Mouse (Mus musculus): ENCODE results near the gene Gga1. TPM values are rescaled to one million over a fixed set of nuclear protein-coding genes. Genes with fewer than 3 reads are reported as not detected.
A peak's percentile ranks its signal among the peaks of the same experiment; 100 is the strongest.
"Not testable (repeated sequence)": the region's sequence is repeated elsewhere in the genome, so short reads cannot be mapped to it uniquely, and the experiment has no call there.

Gene Gga1
- polyA plus RNA-seq, 1 experiment: 71.2 TPM

DNA sequence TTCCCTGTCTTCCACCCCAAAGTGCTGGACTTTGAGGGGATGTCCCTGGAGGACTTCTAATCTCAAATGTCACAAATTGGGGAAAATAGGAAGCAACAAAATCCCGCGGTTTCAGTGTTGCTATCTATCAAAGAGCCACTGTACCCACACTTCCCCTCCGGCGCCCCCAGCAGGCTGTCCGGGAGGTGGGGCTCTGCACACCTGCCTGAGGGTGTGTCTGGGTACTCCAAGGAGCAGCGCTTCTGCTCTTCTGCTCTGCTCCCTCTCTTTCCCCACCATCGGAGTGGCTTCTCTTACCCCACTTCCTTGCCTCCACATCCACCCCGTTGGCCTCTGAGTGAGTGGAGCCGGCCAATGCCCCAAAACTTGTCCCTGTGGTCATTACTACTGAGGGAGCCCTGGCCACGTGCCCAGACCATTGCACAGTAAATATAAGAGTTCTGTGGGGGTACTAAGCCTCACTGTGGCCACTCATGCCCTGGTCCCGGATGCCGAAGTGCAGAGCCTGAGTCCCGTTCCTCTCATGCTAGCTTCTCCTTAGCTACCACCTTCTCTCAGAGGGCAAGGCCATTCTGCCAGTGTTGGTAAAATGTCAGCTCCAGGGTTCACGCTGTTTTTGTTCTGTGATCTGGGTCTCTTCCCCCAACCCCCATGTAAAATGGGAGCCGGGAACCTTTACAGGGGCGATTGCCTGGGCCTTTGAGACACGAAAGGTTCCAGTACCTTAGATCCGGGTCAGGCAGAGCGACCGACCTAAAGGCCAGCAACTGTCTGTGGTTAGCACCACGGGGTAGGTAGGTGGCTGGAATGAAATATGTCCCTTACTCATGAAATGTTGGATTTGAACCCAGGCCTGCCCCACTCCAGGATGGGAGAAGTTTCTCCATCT, 33.2 kb upstream of the Gga1 start:
- TF ChIP-seq CEBPB (IDR thresholded peaks at IDR 0.05; ENCODE audit: low read depth) (no peak), CTCF (IDR thresholded peaks at IDR 0.05; ENCODE audit: control insufficient read depth, insufficient read depth, insufficient read length) (peak; percentile 25), MYOG (IDR thresholded peaks at IDR 0.05; ENCODE audit: control insufficient read depth, extremely low read depth, insufficient read length) (no peak), FOSL1 (IDR thresholded peaks at IDR 0.05; ENCODE audit: insufficient read depth, low read length, poor library complexity, severe bottlenecking) (no peak), MAX (IDR thresholded peaks at IDR 0.05) (peak; percentile 44), MYOD1 (IDR thresholded peaks at IDR 0.05; ENCODE audit: control insufficient read depth, insufficient read length, low read depth) (no peak), USF1 (IDR thresholded peaks at IDR 0.05; ENCODE audit: low read depth) (peak; percentile 73)
- Histone ChIP-seq H3K79me2 (ENCODE audit: control insufficient read depth, insufficient read depth) (peaks cover 57% of the 10 kb centered on the region), H3K36me3 (ENCODE audit: control insufficient read depth, insufficient read depth) (peaks cover 34% of the 10 kb centered on the region), H3ac (ENCODE audit: control insufficient read depth, insufficient read length, low read depth) (peak overlapping the region; percentile 89), H3K4me3 (ENCODE audit: insufficient read depth, poor library complexity, severe bottlenecking) (peak overlapping the region; percentile 60), H3K79me3 (ENCODE audit: low read depth) (peaks cover 44% of the 10 kb centered on the region), H3K27me3 (ENCODE audit: control insufficient read depth, insufficient read depth, insufficient read length) (no peaks in the 10 kb centered on the region)

DNA sequence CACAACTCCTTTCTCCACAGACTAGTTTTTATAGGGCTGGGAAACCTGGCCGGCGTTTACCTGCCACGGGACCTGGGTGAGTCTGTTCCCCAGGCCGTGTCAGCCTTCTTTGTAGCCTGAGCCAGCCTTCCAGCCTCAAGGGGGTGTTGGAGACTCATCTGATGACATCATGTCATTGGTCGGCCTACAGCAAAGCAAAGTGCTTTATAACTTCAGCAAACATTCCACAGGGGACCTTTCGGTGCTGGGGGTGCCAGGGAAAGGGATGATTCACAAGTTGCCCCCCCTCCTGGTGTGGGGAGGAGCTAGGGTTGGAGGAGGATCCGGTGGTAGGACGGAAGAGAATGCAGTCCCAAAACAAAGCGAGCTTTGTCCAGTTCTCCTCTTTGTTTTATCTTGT, 32.2 kb upstream of the Gga1 start:
- Histone ChIP-seq H3K79me3 (ENCODE audit: low read depth) (peaks cover 44% of the 10 kb centered on the region), H3K4me3 (ENCODE audit: insufficient read depth, poor library complexity, severe bottlenecking) (peak overlapping the region; percentile 60), H3K79me2 (ENCODE audit: control insufficient read depth, insufficient read depth) (peaks cover 57% of the 10 kb centered on the region), H3ac (ENCODE audit: control insufficient read depth, insufficient read length, low read depth) (peak overlapping the region; percentile 89), H3K36me3 (ENCODE audit: control insufficient read depth, insufficient read depth) (peaks cover 41% of the 10 kb centered on the region), H3K27me3 (ENCODE audit: control insufficient read depth, insufficient read depth, insufficient read length) (no peaks in the 10 kb centered on the region)
- TF ChIP-seq MYOD1 (IDR thresholded peaks at IDR 0.05; ENCODE audit: control insufficient read depth, insufficient read length, low read depth) (no peak), MYOG (IDR thresholded peaks at IDR 0.05; ENCODE audit: control insufficient read depth, extremely low read depth, insufficient read length) (no peak), USF1 (IDR thresholded peaks at IDR 0.05; ENCODE audit: low read depth) (peak; percentile 1), FOSL1 (IDR thresholded peaks at IDR 0.05; ENCODE audit: insufficient read depth, low read length, poor library complexity, severe bottlenecking) (peak; percentile 69), MAX (IDR thresholded peaks at IDR 0.05) (peak; percentile 61), CTCF (IDR thresholded peaks at IDR 0.05; ENCODE audit: control insufficient read depth, insufficient read depth, insufficient read length) (no peak)

DNA sequence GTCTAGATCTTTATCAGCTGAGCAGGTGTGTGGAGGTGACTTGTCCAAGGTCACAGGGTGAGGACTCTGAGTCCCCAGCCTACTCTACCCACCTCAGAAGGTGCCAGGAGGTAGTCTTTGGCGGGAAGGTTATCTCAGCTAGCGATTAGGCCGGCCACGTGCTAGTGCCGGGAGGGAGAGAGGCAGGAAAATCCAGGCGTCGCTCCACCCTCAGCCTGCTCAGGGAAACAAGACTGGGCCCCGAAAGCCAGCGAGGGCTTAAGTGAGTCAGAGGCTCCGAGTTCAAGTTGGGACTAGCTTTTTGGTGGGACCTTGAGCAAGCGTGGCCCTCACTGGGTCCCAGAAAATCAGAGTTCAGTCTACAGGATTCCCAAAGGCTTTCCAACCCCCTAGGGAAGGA, 31.7 kb upstream of the Gga1 start:
- Histone ChIP-seq H3K79me2 (ENCODE audit: control insufficient read depth, insufficient read depth) (peaks cover 57% of the 10 kb centered on the region), H3K27me3 (ENCODE audit: control insufficient read depth, insufficient read depth, insufficient read length) (no peaks in the 10 kb centered on the region), H3ac (ENCODE audit: control insufficient read depth, insufficient read length, low read depth) (peak overlapping the region; percentile 60), H3K4me3 (ENCODE audit: insufficient read depth, poor library complexity, severe bottlenecking) (peak overlapping the region; percentile 60), H3K79me3 (ENCODE audit: low read depth) (peaks cover 44% of the 10 kb centered on the region), H3K36me3 (ENCODE audit: control insufficient read depth, insufficient read depth) (peaks cover 41% of the 10 kb centered on the region)
- TF ChIP-seq USF1 (IDR thresholded peaks at IDR 0.05; ENCODE audit: low read depth) (peak; percentile 51), MAX (IDR thresholded peaks at IDR 0.05) (peak; percentile 97), CEBPB (IDR thresholded peaks at IDR 0.05; ENCODE audit: low read depth) (no peak)

DNA sequence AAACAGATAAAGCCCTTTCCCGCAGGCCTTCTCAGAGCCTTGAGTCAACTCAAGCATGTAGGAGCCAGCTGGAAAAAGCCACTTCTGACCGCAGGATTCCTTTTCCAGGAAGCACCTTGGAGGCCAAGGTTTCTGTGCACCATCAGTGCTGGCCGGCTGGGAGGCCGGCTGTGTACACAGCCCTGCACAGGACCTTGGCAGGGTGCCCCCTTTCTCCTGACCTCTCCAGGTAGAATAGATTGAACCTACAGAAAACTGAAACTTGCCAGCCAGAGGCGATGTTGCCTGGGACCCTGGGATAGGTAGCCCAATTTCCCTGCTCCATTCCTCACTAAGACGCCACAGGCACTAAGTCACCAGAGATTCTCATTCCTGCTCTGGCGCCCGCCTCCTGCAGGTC, 31.1 kb upstream of the Gga1 start:
- peaks cover 44% of the 10 kb centered on the region for H3K79me3 ChIP-seq (ENCODE audit: low read depth)
- no peak overlapping the region for H3K4me3 ChIP-seq (ENCODE audit: insufficient read depth, poor library complexity, severe bottlenecking)
- H3K27me3 ChIP-seq (ENCODE audit: control insufficient read depth, insufficient read depth, insufficient read length): no peaks in the 10 kb centered on the region
- TF ChIP-seq MYOD1 (IDR thresholded peaks at IDR 0.05; ENCODE audit: control insufficient read depth, insufficient read length, low read depth) (no peak), MAX (IDR thresholded peaks at IDR 0.05) (no peak)
- peaks cover 57% of the 10 kb centered on the region for H3K79me2 ChIP-seq (ENCODE audit: control insufficient read depth, insufficient read depth)
- H3K36me3 ChIP-seq (ENCODE audit: control insufficient read depth, insufficient read depth): peaks cover 41% of the 10 kb centered on the region
- H3ac ChIP-seq (ENCODE audit: control insufficient read depth, insufficient read length, low read depth): peak overlapping the region; percentile 9

DNA sequence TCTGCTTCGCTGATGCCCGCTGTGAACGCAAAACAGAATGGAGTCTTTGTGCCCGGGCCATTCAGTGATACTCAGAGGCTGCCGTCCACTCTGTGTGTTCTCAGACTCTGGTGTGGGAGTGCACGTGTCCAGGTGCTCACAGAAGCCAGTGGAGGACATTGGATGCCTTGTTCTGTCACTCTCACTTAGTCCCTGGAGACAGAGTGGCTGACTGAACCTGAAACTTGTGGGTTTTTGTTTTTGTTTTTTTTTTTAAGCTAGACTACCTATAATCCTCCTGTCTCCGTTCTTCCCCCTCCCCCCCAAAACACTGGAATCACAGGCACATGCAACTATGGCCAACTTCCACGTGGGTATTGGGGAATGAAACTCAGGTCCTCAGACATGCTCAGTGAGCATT, 30.6 kb upstream of the Gga1 start:
- Histone ChIP-seq H3K79me3 (ENCODE audit: low read depth) (peaks cover 44% of the 10 kb centered on the region), H3K4me3 (ENCODE audit: insufficient read depth, poor library complexity, severe bottlenecking) (no peak overlapping the region)
- TF ChIP-seq MYOG (IDR thresholded peaks at IDR 0.05; ENCODE audit: control insufficient read depth, extremely low read depth, insufficient read length) (no peak), FOSL1 (IDR thresholded peaks at IDR 0.05; ENCODE audit: insufficient read depth, low read length, poor library complexity, severe bottlenecking) (no peak), USF1 (IDR thresholded peaks at IDR 0.05; ENCODE audit: low read depth) (no peak), MYOD1 (IDR thresholded peaks at IDR 0.05; ENCODE audit: control insufficient read depth, insufficient read length, low read depth) (no peak), CEBPB (IDR thresholded peaks at IDR 0.05; ENCODE audit: low read depth) (no peak), CTCF (IDR thresholded peaks at IDR 0.05; ENCODE audit: control insufficient read depth, insufficient read depth, insufficient read length) (no peak), MAX (IDR thresholded peaks at IDR 0.05) (no peak)

DNA sequence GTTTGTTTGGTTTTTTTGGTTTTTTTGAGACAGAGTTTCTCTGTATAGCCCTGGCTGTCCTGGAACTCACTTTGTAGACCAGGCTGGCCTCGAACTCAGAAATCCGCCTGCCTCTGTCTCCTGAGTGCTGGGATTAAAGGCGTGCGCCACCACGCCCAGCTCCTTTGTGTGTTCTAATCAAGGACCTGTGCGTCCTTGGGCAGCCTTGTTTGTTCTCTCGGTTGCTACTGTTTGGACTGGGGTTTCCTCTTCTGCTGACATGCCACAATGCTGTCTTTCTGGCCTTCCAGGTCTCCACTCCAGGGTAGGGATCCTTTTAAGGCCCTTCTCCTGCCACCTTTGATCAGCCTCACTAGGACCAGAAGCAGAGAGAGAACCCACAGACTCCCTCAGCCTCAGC, 30.2 kb upstream of the Gga1 start:
- Histone ChIP-seq H3K79me3 (ENCODE audit: low read depth) (peaks cover 44% of the 10 kb centered on the region), H3K79me2 (ENCODE audit: control insufficient read depth, insufficient read depth) (peaks cover 57% of the 10 kb centered on the region), H3K36me3 (ENCODE audit: control insufficient read depth, insufficient read depth) (peaks cover 41% of the 10 kb centered on the region)
- H3K4me3 ChIP-seq (ENCODE audit: insufficient read depth, poor library complexity, severe bottlenecking); H3K27me3 ChIP-seq (ENCODE audit: control insufficient read depth, insufficient read depth, insufficient read length); H3ac ChIP-seq (ENCODE audit: control insufficient read depth, insufficient read length, low read depth): not testable (repeated sequence)

More for the DNA sequence above, 30.6 kb upstream of the Gga1 start:
- Histone ChIP-seq H3K79me2 (ENCODE audit: control insufficient read depth, insufficient read depth) (peaks cover 57% of the 10 kb centered on the region), H3K36me3 (ENCODE audit: control insufficient read depth, insufficient read depth) (peaks cover 41% of the 10 kb centered on the region), H3K27me3 (ENCODE audit: control insufficient read depth, insufficient read depth, insufficient read length) (no peaks in the 10 kb centered on the region), H3ac (ENCODE audit: control insufficient read depth, insufficient read length, low read depth) (no peak overlapping the region)

Measured in C2C12 (cell line).